Mouse (Mus musculus): ENCODE data around the gene Ttll7.

DNA sequence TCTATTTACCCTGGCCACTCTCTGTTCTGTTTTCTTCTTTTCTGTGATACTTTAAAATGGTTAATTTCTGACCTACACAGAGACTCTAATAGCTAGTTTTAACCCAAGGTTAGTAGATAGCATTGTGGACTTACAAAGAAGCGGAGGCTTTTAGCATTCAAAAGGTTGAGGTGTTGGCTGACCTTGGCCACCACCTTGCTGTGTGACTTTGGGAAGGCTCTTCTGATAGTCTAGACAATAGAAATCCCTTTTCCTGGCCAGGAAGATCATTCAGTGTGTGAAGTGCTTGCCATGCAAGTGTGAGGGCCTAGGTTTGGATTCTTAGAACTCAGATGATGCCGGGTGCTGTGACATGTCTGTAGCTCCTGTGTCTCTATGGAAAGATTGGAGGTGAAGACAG is 90.9 kb downstream of the Ttll7 start:
- TF ChIP-seq CTCF (IDR thresholded peaks at IDR 0.05; ENCODE audit: borderline replicate concordance, control insufficient read depth, extremely low read depth, insufficient read depth, low read length, poor library complexity) (no peak), POLR2A (IDR thresholded peaks at IDR 0.05; ENCODE audit: control insufficient read depth, extremely low read depth, insufficient read depth, low read length, poor library complexity) (no peak)

Measured in thymus, adult 2 months (tissue).